18 mouse cellular contexts compared by ENCODE assay signal in the genomic region with DNA sequence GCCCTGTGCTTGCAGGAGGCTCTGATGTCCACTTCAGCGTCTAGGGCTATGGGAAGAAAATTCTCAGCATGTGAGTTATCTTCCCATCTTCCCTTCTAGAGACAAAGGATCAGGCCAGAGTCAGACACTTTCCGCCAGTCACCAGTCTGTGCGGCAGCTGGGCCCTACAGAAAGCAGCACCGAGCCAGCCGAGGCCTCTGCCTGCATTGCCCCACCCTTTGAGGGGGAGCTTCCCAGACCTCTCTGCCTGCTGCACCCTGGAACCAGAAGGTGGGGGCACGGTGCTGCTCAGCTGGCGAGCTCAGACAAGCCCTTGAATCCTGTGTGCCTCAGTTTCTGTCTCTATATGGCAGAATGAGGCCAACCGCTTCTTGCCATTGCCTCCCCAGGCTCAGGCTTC. TPM values are rescaled to one million over a fixed set of nuclear protein-coding genes. Genes with fewer than 3 reads are reported as not detected.
A peak's percentile ranks its signal among the peaks of the same experiment; 100 is the strongest.
DNase-seq lines count a peak whose midpoint lies in the region; ATAC-seq and TF ChIP-seq lines count a peak whose summit lies in the region.
"Had no signal": no experiment of that assay in that cellular context is flagged by ENCODE, and none has a peak within 500 bp of the region (broad histone marks: within the 10 kb centered on the region; RNA-seq: fewer than 3 reads in every experiment).

No protein-coding gene starts in this region.

- WGBS in heart, embryonic 12.5 days: 62% methylated on average over 8 of the region's 8 CpGs
- WGBS in midbrain, embryonic 16.5 days: 55% methylated on average over 8 of the region's 8 CpGs
- whole genome bisulfite sequencing in midbrain, embryonic 14.5 days: 47% methylated on average over 8 of the region's 8 CpGs
- WGBS in forebrain, postnatal 0 days: 46% methylated on average over 8 of the region's 8 CpGs
- WGBS in neural tube, embryonic 13.5 days: 54% methylated on average over 8 of the region's 8 CpGs

- no peaks in the 10 kb centered on the region for H3K9me3 ChIP-seq in heart, embryonic 12.5 days (replicated peaks)
- H3K9me3 ChIP-seq in midbrain, embryonic 16.5 days (replicated peaks; ENCODE audit: control insufficient read depth, low read length, poor library complexity, severe bottlenecking): no peaks in the 10 kb centered on the region
- no peaks in the 10 kb centered on the region for H3K9me3 ChIP-seq in midbrain, embryonic 14.5 days (ENCODE audit: control insufficient read depth, low read length)
- no peaks in the 10 kb centered on the region for H3K9me3 ChIP-seq in forebrain, postnatal 0 days (ENCODE audit: low read length)
- no peaks in the 10 kb centered on the region for H3K9me3 ChIP-seq in neural tube, embryonic 13.5 days
- H3K9me3 ChIP-seq: intestine, embryonic 15.5 days; midbrain, embryonic 12.5 days had no signal

- H3K4me1 ChIP-seq in heart, embryonic 12.5 days (replicated peaks): peaks cover 50% of the 10 kb centered on the region
- 0 out of 2 replicates have a peak, but pooled peaks cover 4% of the 10 kb centered on the region for H3K4me1 ChIP-seq in midbrain, embryonic 16.5 days (ENCODE audit: control insufficient read depth, insufficient read depth, low read length)
- H3K4me1 ChIP-seq in midbrain, embryonic 14.5 days (ENCODE audit: control insufficient read depth, insufficient read depth, low read length): peaks cover 14% of the 10 kb centered on the region
- H3K4me1 ChIP-seq in forebrain, postnatal 0 days (ENCODE audit: insufficient read depth): peaks cover 22% of the 10 kb centered on the region
- peaks cover 41% of the 10 kb centered on the region for H3K4me1 ChIP-seq in neural tube, embryonic 13.5 days (replicated peaks)

- peaks cover 5% of the 10 kb centered on the region for H3K36me3 ChIP-seq in heart, embryonic 12.5 days
- H3K36me3 ChIP-seq in midbrain, embryonic 16.5 days (ENCODE audit: control insufficient read depth, insufficient read depth, low read length): no peaks in the 10 kb centered on the region
- H3K36me3 ChIP-seq in midbrain, embryonic 14.5 days (ENCODE audit: control insufficient read depth, insufficient read depth, low read length): no peaks in the 10 kb centered on the region
- no peaks in the 10 kb centered on the region for H3K36me3 ChIP-seq in forebrain, postnatal 0 days (ENCODE audit: insufficient read depth)
- H3K36me3 ChIP-seq in neural tube, embryonic 13.5 days: no peaks in the 10 kb centered on the region
- H3K36me3 ChIP-seq: intestine, embryonic 15.5 days; midbrain, embryonic 12.5 days had no signal

- ATAC-seq in heart, embryonic 12.5 days (ENCODE audit: insufficient number of reproducible peaks, low FRiP score): no peak
- no peak for ATAC-seq in midbrain, embryonic 16.5 days
- no peak for ATAC-seq in midbrain, embryonic 14.5 days (ENCODE audit: low FRiP score, low TSS enrichment)
- 0 out of 2 replicates have a peak, but pooled peaks have one; percentile 18 for ATAC-seq in forebrain, postnatal 0 days
- no peak for ATAC-seq in neural tube, embryonic 13.5 days (ENCODE audit: low read depth)
- no peak for ATAC-seq in erythroid progenitor cell, adult 5-6 weeks (replicated peaks; ENCODE audit: low FRiP score, poor library complexity, severe bottlenecking)
- ATAC-seq: activated CD4-positive, CD25-positive, alpha-beta regulatory T cell, adult 4 months; intestine, embryonic 15.5 days had no signal

- H3K9ac ChIP-seq in heart, embryonic 12.5 days: 0 out of 2 replicates have a peak overlapping the region, but pooled peaks have one; percentile 26
- H3K9ac ChIP-seq in midbrain, embryonic 16.5 days (ENCODE audit: low read depth, low read length): 0 out of 2 replicates have a peak overlapping the region, but pooled peaks have one; percentile 38
- H3K9ac ChIP-seq in midbrain, embryonic 14.5 days (replicated peaks; ENCODE audit: low read length): no peak overlapping the region
- no peak overlapping the region for H3K9ac ChIP-seq in forebrain, postnatal 0 days
- H3K9ac ChIP-seq in neural tube, embryonic 13.5 days: peak overlapping the region; percentile 44
- H3K9ac ChIP-seq: intestine, embryonic 15.5 days; liver, embryonic 14.5 days; midbrain, embryonic 12.5 days had no signal

- H3K4me3 ChIP-seq in heart, embryonic 12.5 days: no peak overlapping the region
- no peak overlapping the region for H3K4me3 ChIP-seq in midbrain, embryonic 16.5 days (ENCODE audit: low read depth, low read length)
- no peak overlapping the region for H3K4me3 ChIP-seq in midbrain, embryonic 14.5 days (replicated peaks; ENCODE audit: low read depth, low read length)
- no peak overlapping the region for H3K4me3 ChIP-seq in forebrain, postnatal 0 days (ENCODE audit: low read depth, low read length)
- H3K4me3 ChIP-seq in neural tube, embryonic 13.5 days: no peak overlapping the region
- H3K4me3 ChIP-seq: intestine, embryonic 15.5 days; midbrain, embryonic 12.5 days had no signal

- no peak for TF ChIP-seq CTCF in forebrain, postnatal 0 days (IDR thresholded peaks at IDR 0.05; ENCODE audit: low read depth)

- H3K27ac ChIP-seq in heart, embryonic 12.5 days (ENCODE audit: poor library complexity, severe bottlenecking): no peak overlapping the region
- no peak overlapping the region for H3K27ac ChIP-seq in midbrain, embryonic 16.5 days (ENCODE audit: low read length)
- H3K27ac ChIP-seq in midbrain, embryonic 14.5 days (replicated peaks; ENCODE audit: low read depth, low read length): no peak overlapping the region
- H3K27ac ChIP-seq in forebrain, postnatal 0 days (ENCODE audit: low read depth, low read length): peak overlapping the region; percentile 45; the same call in 1 of the 2 replicates
- H3K27ac ChIP-seq in neural tube, embryonic 13.5 days (replicated peaks): peak overlapping the region; percentile 78
- H3K27ac ChIP-seq: intestine, embryonic 15.5 days; kidney, postnatal 0 days; liver, embryonic 14.5 days; midbrain, embryonic 12.5 days had no signal

- H3K4me2 ChIP-seq in heart, embryonic 12.5 days: no peak overlapping the region
- H3K4me2 ChIP-seq in midbrain, embryonic 16.5 days (ENCODE audit: low read length): no peak overlapping the region
- H3K4me2 ChIP-seq in midbrain, embryonic 14.5 days (ENCODE audit: low read length): no peak overlapping the region
- no peak overlapping the region for H3K4me2 ChIP-seq in forebrain, postnatal 0 days (ENCODE audit: low read depth)
- H3K4me2 ChIP-seq in neural tube, embryonic 13.5 days: no peak overlapping the region
- H3K4me2 ChIP-seq: intestine, embryonic 15.5 days; midbrain, embryonic 12.5 days had no signal

- H3K27me3 ChIP-seq in heart, embryonic 12.5 days (replicated peaks): no peaks in the 10 kb centered on the region
- no peaks in the 10 kb centered on the region for H3K27me3 ChIP-seq in midbrain, embryonic 16.5 days (ENCODE audit: control insufficient read depth, insufficient read depth, low read depth, low read length)
- no peaks in the 10 kb centered on the region for H3K27me3 ChIP-seq in midbrain, embryonic 14.5 days (ENCODE audit: control insufficient read depth, insufficient read depth, low read length)
- no peaks in the 10 kb centered on the region for H3K27me3 ChIP-seq in forebrain, postnatal 0 days (ENCODE audit: insufficient read depth, low read length)
- H3K27me3 ChIP-seq in neural tube, embryonic 13.5 days: no peaks in the 10 kb centered on the region
- H3K27me3 ChIP-seq: intestine, embryonic 15.5 days; midbrain, embryonic 12.5 days had no signal

- no peak for DNase-seq in heart, postnatal 4 days
- no peak for DNase-seq in midbrain, embryonic 14.5 days
- DNase-seq in forebrain, postnatal 0 days: no peak
- DNase-seq in adrenal gland, adult 18-20 months (ENCODE audit: low spot score in 2 of 2): no peak
- DNase-seq: cerebellum, postnatal 36 days; heart, postnatal 10 days; lung, postnatal 14 days; right cerebral cortex, adult 18-20 months; spleen, adult 18-20 months had no signal

RNA-seq across cellular contexts. Expression of gene Selenon, which starts 29.4 kb away (rescaled TPM):
- polyA plus RNA-seq in heart, embryonic 12.5 days (2016; fragmentation: Nextera tagmentation; extraction: Ambion mirVana): 31.7 and 31.9 TPM in 2 replicates
- total RNA-seq in heart, postnatal 4 days (2021): 10 to 100 TPM; 46.4 to 49.9 TPM
- polyA plus RNA-seq in midbrain, embryonic 16.5 days (2015; fragmentation: Nextera tagmentation; extraction: Ambion mirVana): 6.7 and 9.2 TPM in 2 replicates
- polyA plus RNA-seq in midbrain, embryonic 14.5 days (2014; fragmentation: Nextera tagmentation; extraction: Ambion mirVana): 14.2 and 15.9 TPM in 2 replicates
- 17.1 and 17.9 TPM in 2 replicates for total RNA-seq in forebrain, postnatal 0 days (2014; rRNA removed)
- 11.8 and 13.4 TPM in 2 replicates for polyA plus RNA-seq in forebrain, postnatal 0 days (2015; fragmentation: Nextera tagmentation; extraction: Ambion mirVana)
- polyA plus RNA-seq in neural tube, embryonic 13.5 days (2015; fragmentation: Nextera tagmentation; extraction: Ambion mirVana): 11.3 and 17.1 TPM in 2 replicates
- total RNA-seq in adrenal gland, adult 18-20 months (2021): 10 to 100 TPM; 24.3 to 28.9 TPM
- 7.6 and 9.6 TPM in 2 replicates for total RNA-seq in erythroid progenitor cell, adult 5-6 weeks (2015; ENCODE audit: low replicate concordance)
- total RNA-seq in erythroid progenitor cell, adult 5-6 weeks (2017; ENCODE audit: low replicate concordance): 0.77 and 2.2 TPM in 2 replicates

RNA-seq across cellular contexts. Expression of gene Mtfr1l, which starts 46.2 kb away (rescaled TPM):
- polyA plus RNA-seq in heart, embryonic 12.5 days (2016; fragmentation: Nextera tagmentation; extraction: Ambion mirVana): 151 and 156 TPM in 2 replicates
- total RNA-seq in heart, postnatal 4 days (2021): 100 to 1,000 TPM; 145 to 150 TPM
- polyA plus RNA-seq in midbrain, embryonic 16.5 days (2015; fragmentation: Nextera tagmentation; extraction: Ambion mirVana): 169 and 175 TPM in 2 replicates
- 181 and 185 TPM in 2 replicates for polyA plus RNA-seq in midbrain, embryonic 14.5 days (2014; fragmentation: Nextera tagmentation; extraction: Ambion mirVana)
- 116 and 119 TPM in 2 replicates for total RNA-seq in forebrain, postnatal 0 days (2014; rRNA removed)
- polyA plus RNA-seq in forebrain, postnatal 0 days (2015; fragmentation: Nextera tagmentation; extraction: Ambion mirVana): 191 and 194 TPM in 2 replicates
- polyA plus RNA-seq in neural tube, embryonic 13.5 days (2015; fragmentation: Nextera tagmentation; extraction: Ambion mirVana): 165 and 172 TPM in 2 replicates
- 100 to 1,000 TPM; 123 to 132 TPM for total RNA-seq in adrenal gland, adult 18-20 months (2021)
- 19.5 and 22.6 TPM in 2 replicates for total RNA-seq in erythroid progenitor cell, adult 5-6 weeks (2015; ENCODE audit: low replicate concordance)
- 17.2 and 17.9 TPM in 2 replicates for total RNA-seq in erythroid progenitor cell, adult 5-6 weeks (2017; ENCODE audit: low replicate concordance)

Comparison
In these comparisons a context has a peak if more than half of its experiments do, and no peak if none do; other contexts are left out.
1. H3K9ac ChIP-seq: peak in heart, embryonic 12.5 days (single experiment), midbrain, embryonic 16.5 days (single experiment) and neural tube, embryonic 13.5 days (single experiment); none in midbrain, embryonic 14.5 days (single experiment) and forebrain, postnatal 0 days (single experiment).
2. H3K27ac ChIP-seq: peak in forebrain, postnatal 0 days (single experiment) and neural tube, embryonic 13.5 days (single experiment); none in heart, embryonic 12.5 days (single experiment), midbrain, embryonic 16.5 days (single experiment) and midbrain, embryonic 14.5 days (single experiment).